Comparison of ENCODE assay signal across 8 mouse cellular contexts in the genomic region with DNA sequence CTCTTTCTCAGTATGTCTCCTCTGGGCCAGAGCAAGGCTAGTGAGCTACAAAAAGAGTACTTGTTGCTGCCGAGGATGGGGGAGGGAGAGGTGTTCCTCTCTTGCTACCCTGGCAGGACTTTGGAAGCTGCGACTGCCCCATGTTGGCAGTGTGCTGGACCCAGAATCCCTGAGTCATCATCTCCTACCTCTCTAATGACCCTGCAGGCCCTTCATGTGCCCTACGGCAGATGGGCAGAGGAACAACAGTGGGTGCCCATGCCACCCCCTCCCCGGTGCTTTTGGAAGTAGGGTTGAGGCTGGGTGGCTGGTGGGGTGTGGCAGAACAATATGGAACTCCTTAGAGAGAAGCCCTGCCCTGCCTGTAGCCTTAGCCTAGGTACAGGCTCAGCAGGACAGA.
DNase-seq lines count a peak whose midpoint lies in the region; ATAC-seq and TF ChIP-seq lines count a peak whose summit lies in the region.

No protein-coding gene starts in this region.

- no peak for TF ChIP-seq POLR2A in heart, adult 2 months (IDR thresholded peaks at IDR 0.05; ENCODE audit: insufficient read depth, low read depth, low read length)

- 0 out of 2 replicates have a peak, but pooled peaks have one; percentile 31 for TF ChIP-seq EP300 in heart, adult 2 months (IDR thresholded peaks at IDR 0.05; ENCODE audit: insufficient read depth, low read depth, low read length)

- peak in 1 of 2 experiments; percentile 75 for DNase-seq in heart, adult 2 months
- no peak for DNase-seq in heart, postnatal 4 days
- DNase-seq in left cerebral cortex, postnatal 14 days (ENCODE audit: low spot score in 2 of 2), result no peak
- DNase-seq in testis, postnatal 14 days (ENCODE audit: low spot score), result no peak
- DNase-seq in thymus, postnatal 36 days, result no peak

- H3K27me3 ChIP-seq in heart, adult 2 months (ENCODE audit: control insufficient read depth, insufficient read depth, low read length), result no peaks in the 10 kb centered on the region
- H3K27me3 ChIP-seq in heart, embryonic 15.5 days, result no peaks in the 10 kb centered on the region
- no peaks in the 10 kb centered on the region for H3K27me3 ChIP-seq in limb, embryonic 15.5 days

- intact Hi-C loops in heart, adult 2 months (cut with DNase I), result loop anchor here (5.0 kb wide), 1 partner anchor 213 kb away; no protein-coding TSS in a partner anchor
- intact Hi-C loops in left cerebral cortex, postnatal 14 days (cut with DNase I), result no loop called here

- H3K27ac ChIP-seq in heart, adult 2 months, result peak overlapping the region; percentile 88
- H3K27ac ChIP-seq in brown adipose tissue, adult 24 weeks (replicated peaks; ENCODE audit: low read depth, low read length), result peak overlapping the region; percentile 64
- H3K27ac ChIP-seq in heart, embryonic 15.5 days, result peak overlapping the region; percentile 77
- peak overlapping the region; percentile 47 for H3K27ac ChIP-seq in limb, embryonic 15.5 days

- H3K4me3 ChIP-seq in heart, adult 2 months, result no peak overlapping the region
- no peak overlapping the region for H3K4me3 ChIP-seq in brown adipose tissue, adult 24 weeks (ENCODE audit: insufficient read depth, low read depth, low read length)
- H3K4me3 ChIP-seq in heart, embryonic 15.5 days, result no peak overlapping the region
- no peak overlapping the region for H3K4me3 ChIP-seq in limb, embryonic 15.5 days

- H3K4me2 ChIP-seq in heart, embryonic 15.5 days, result 0 out of 2 replicates have a peak overlapping the region, but pooled peaks have one; percentile 14
- no peak overlapping the region for H3K4me2 ChIP-seq in limb, embryonic 15.5 days

- TF ChIP-seq CTCF in heart, adult 2 months (IDR thresholded peaks at IDR 0.05), result no peak

- H3K36me3 ChIP-seq in heart, adult 2 months (ENCODE audit: control insufficient read depth, insufficient read depth, low read length), result peaks cover 26% of the 10 kb centered on the region
- peaks cover 5% of the 10 kb centered on the region; the same call in 1 of the 2 replicates for H3K36me3 ChIP-seq in heart, embryonic 15.5 days
- peaks cover 24% of the 10 kb centered on the region for H3K36me3 ChIP-seq in limb, embryonic 15.5 days

- peaks cover 74% of the 10 kb centered on the region for H3K4me1 ChIP-seq in heart, adult 2 months (ENCODE audit: control insufficient read depth, insufficient read depth, low read length)
- H3K4me1 ChIP-seq in brown adipose tissue, adult 24 weeks (ENCODE audit: control insufficient read depth, insufficient read depth, insufficient read length, low read length), result peaks cover 71% of the 10 kb centered on the region
- peaks cover 93% of the 10 kb centered on the region for H3K4me1 ChIP-seq in heart, embryonic 15.5 days (replicated peaks)
- H3K4me1 ChIP-seq in limb, embryonic 15.5 days, result peaks cover 88% of the 10 kb centered on the region

- no peaks in the 10 kb centered on the region for H3K9me3 ChIP-seq in heart, embryonic 15.5 days (replicated peaks)
- no peaks in the 10 kb centered on the region for H3K9me3 ChIP-seq in limb, embryonic 15.5 days

- 30% methylated on average over 4 of the region's 4 CpGs for WGBS in heart, adult 2 months
- 68% methylated on average over 4 of the region's 4 CpGs for WGBS in heart, embryonic 15.5 days
- WGBS in limb, embryonic 15.5 days, result 72% methylated on average over 4 of the region's 4 CpGs

- peak overlapping the region; percentile 31 for H3K9ac ChIP-seq in heart, adult 2 months (ENCODE audit: low read depth, low read length)
- H3K9ac ChIP-seq in heart, embryonic 15.5 days, result no peak overlapping the region
- no peak overlapping the region for H3K9ac ChIP-seq in limb, embryonic 15.5 days

- H3K79me2 ChIP-seq in heart, adult 2 months (replicated peaks; ENCODE audit: control insufficient read depth, insufficient read depth, low read length), result peaks cover 2% of the 10 kb centered on the region; the same call in 1 of the 2 replicates

- no peak for ATAC-seq in heart, embryonic 15.5 days (replicated peaks; ENCODE audit: insufficient number of reproducible peaks, insufficient read depth, low FRiP score, low read depth)
- no peak for ATAC-seq in limb, embryonic 15.5 days (ENCODE audit: insufficient number of reproducible peaks, low FRiP score, low TSS enrichment, low read depth)
